Mouse (Mus musculus) limb, embryonic 15.5 days (tissue): ENCODE results near the gene Hoxb9. TPM values are rescaled to one million over a fixed set of nuclear protein-coding genes. Genes with fewer than 3 reads are reported as not detected.
A peak's percentile ranks its signal among the peaks of the same experiment; 100 is the strongest.

Experiments used
- ATAC-seq: fragments of 200-750 bp; cut with Nextera tagmentation; 2 replicates; pipeline ENCODE4 v1.8.0; 2017; ENCODE audit warnings: low read depth, moderate TSS enrichment; ENCODE audit not compliant: insufficient number of reproducible peaks, low FRiP score, low TSS enrichment
- H3K27ac ChIP-seq: fragments of 300-500 bp; sonication (generic); 2 replicates; pipeline ENCODE4 v1.5.1; 2015; ENCODE audit warnings: moderate library complexity, mild to moderate bottlenecking, inconsistent platforms
- H3K27me3 ChIP-seq: fragments of 300-500 bp; sonication (generic); 2 replicates; pipeline ENCODE4 v1.6.1; 2015; ENCODE audit warnings: inconsistent platforms
- H3K36me3 ChIP-seq: fragments of 300-500 bp; sonication (generic); 2 replicates; pipeline ENCODE4 v1.6.1; 2015; ENCODE audit warnings: inconsistent platforms
- H3K4me1 ChIP-seq: fragments of 300-500 bp; sonication (generic); 2 replicates; pipeline ENCODE4 v1.6.1; 2015; ENCODE audit warnings: inconsistent platforms
- H3K4me2 ChIP-seq: fragments of 300-500 bp; sonication (generic); 2 replicates; pipeline ENCODE4 v1.6.1; 2015; ENCODE audit warnings: mild to moderate bottlenecking, inconsistent platforms
- H3K4me3 ChIP-seq: fragments of 300-500 bp; sonication (generic); 2 replicates; pipeline ENCODE4 v1.5.1; 2015; ENCODE audit warnings: mild to moderate bottlenecking, inconsistent platforms
- H3K9ac ChIP-seq: fragments of 300-500 bp; sonication (generic); 2 replicates; pipeline ENCODE4 v1.6.1; 2015; ENCODE audit warnings: inconsistent platforms
- H3K9me3 ChIP-seq: fragments of 300-500 bp; sonication (generic); 2 replicates; pipeline ENCODE4 v1.6.1; 2016; ENCODE audit warnings: inconsistent platforms
- WGBS: fragments of 180-500 bp; shearing (Covaris S2); methylation state at CpG from one replicate; pipeline ENCODE4 v1.1.7; 2015; 5-methylcytosine and 5-hydroxymethylcytosine counted together
- microRNA counts: library from miRNA; unstranded; fragments of <30 nt; microRNA quantifications from one replicate; lab custom pipeline; 2016
- microRNA-seq: library from miRNA; unstranded; fragments of <30 nt; microRNA quantifications from one replicate; pipeline ENCODE4, GENCODE M21; 2016
- polyA plus RNA-seq: library from polyadenylated mRNA; unstranded; fragments of >200 nt; fragmentation: Nextera tagmentation; extraction: Ambion mirVana; gene quantifications from 2 replicates; pipeline ENCODE4 v1.2.1, GENCODE M21; 2015

Gene Hoxb9
- polyA plus RNA-seq, 1 experiment from 2014 or later = 1.4 TPM

- H3K4me2 ChIP-seq = no peak within 1 kb of the TSS
- no peak within 1 kb of the TSS for H3K27ac ChIP-seq
- no peak within 1 kb of the TSS for H3K4me3 ChIP-seq
- peaks cover 98% of the 10 kb centered on the region for H3K27me3 ChIP-seq
- H3K4me1 ChIP-seq = peaks cover 20% of the 10 kb centered on the region
- H3K9me3 ChIP-seq = no peaks in the 10 kb centered on the region
- no peaks in the 10 kb centered on the region for H3K36me3 ChIP-seq
- no peak for ATAC-seq
- H3K9ac ChIP-seq = no peak within 1 kb of the TSS
- WGBS = 25% methylated on average over 10 of the region's 10 CpGs
These were observed 51.9 kb downstream of the Hoxb9 start, which contains the start of gene Hoxb3 for GRCm38 (mm10) chr11:96323154-96323553. Gene Hoxb3 (plus strand): TSS chr11:96323326.

GRCm38 (mm10) chr11:96324125-96324524 lies 52.9 kb downstream of the Hoxb9 start:
- Histone ChIP-seq H3K4me2 (no peak overlapping the region), H3K4me3 (no peak overlapping the region), H3K27ac (no peak overlapping the region), H3K27me3 (peaks cover 98% of the 10 kb centered on the region), H3K36me3 (no peaks in the 10 kb centered on the region), H3K9me3 (no peaks in the 10 kb centered on the region), H3K4me1 (peaks cover 10% of the 10 kb centered on the region), H3K9ac (no peak overlapping the region)
- WGBS = 15% methylated on average over 5 of the region's 5 CpGs
- no peak for ATAC-seq

- Histone ChIP-seq H3K4me2 (no peak overlapping the region), H3K4me1 (peaks cover 6% of the 10 kb centered on the region), H3K4me3 (no peak overlapping the region), H3K36me3 (no peaks in the 10 kb centered on the region), H3K27ac (no peak overlapping the region), H3K9ac (no peak overlapping the region), H3K9me3 (no peaks in the 10 kb centered on the region), H3K27me3 (peaks cover 98% of the 10 kb centered on the region)
- ATAC-seq = no peak
- WGBS = 22% methylated on average over 8 of the region's 8 CpGs
These were observed 53.7 kb downstream of the Hoxb9 start for GRCm38 (mm10) chr11:96324965-96325364.

- peaks cover 98% of the 10 kb centered on the region for H3K27me3 ChIP-seq
- no peak for ATAC-seq
- no peaks in the 10 kb centered on the region for H3K36me3 ChIP-seq
- no peak overlapping the region; the same call in 1 of the 2 replicates for H3K4me2 ChIP-seq
- H3K9me3 ChIP-seq = no peaks in the 10 kb centered on the region
- WGBS = 10% methylated on average over 22 of the region's 22 CpGs
- no peak overlapping the region for H3K9ac ChIP-seq
- peak overlapping the region; percentile 13; the same call in 1 of the 2 replicates for H3K27ac ChIP-seq
- no peak overlapping the region for H3K4me3 ChIP-seq
- peaks cover 3% of the 10 kb centered on the region for H3K4me1 ChIP-seq
These were observed 54.5 kb downstream of the Hoxb9 start for GRCm38 (mm10) chr11:96325747-96326212.

MicroRNA genes within 50 kb of the gene (microRNA counts, 519-probe panel; counts per million panel counts)
- 2,780 counts per million, percentile 62 among the panel's probes with 10 or more counts for microRNA mmu-miR-10a (lab: Ali Mortazavi, UCI)
- 3,241 counts per million, percentile 77 among the panel's probes with 10 or more counts for microRNA mmu-miR-196a (lab: Ali Mortazavi, UCI)

Small RNA genes lying within 50 kb of the gene (microRNA-seq; reads per million reads assigned to microRNA genes)
- gene Mir10a = 3,612 reads per million, percentile 86 among the genes with 10 or more reads in this experiment
- 9.2 reads per million, percentile 24 among the genes with 10 or more reads in this experiment for gene Mir196a-1

Other genes starting within 250 kb of the Hoxb9 start
- not detected in 2 replicates for gene Gip, start 246.9 kb upstream of the Hoxb9 start, polyA plus RNA-seq
- gene Snf8, start 236.6 kb upstream of the Hoxb9 start, polyA plus RNA-seq = 89.0 and 99.0 TPM in 2 replicates
- 36.4 and 45.2 TPM in 2 replicates for gene Ube2z, start 206.1 kb upstream of the Hoxb9 start, polyA plus RNA-seq
- 498 and 615 TPM in 2 replicates for gene Atp5g1, start 195.8 kb upstream of the Hoxb9 start, polyA plus RNA-seq
- not detected in 2 replicates for gene Calcoco2, start 159.5 kb upstream of the Hoxb9 start, polyA plus RNA-seq
- not detected in 2 replicates for gene Ttll6, start 137.7 kb upstream of the Hoxb9 start, polyA plus RNA-seq
- 0.12 TPM in 1 of 2 replicates, not detected in the other for gene Hoxb13, start 77.1 kb upstream of the Hoxb9 start, polyA plus RNA-seq
- gene Hoxb8, start 10.4 kb downstream of the Hoxb9 start, polyA plus RNA-seq = 0.36 and 0.37 TPM in 2 replicates
- gene Hoxb7, start 15.2 kb downstream of the Hoxb9 start, polyA plus RNA-seq = 3.3 and 4.2 TPM in 2 replicates
- gene Hoxb6, start 21.0 kb downstream of the Hoxb9 start, polyA plus RNA-seq = 0.31 and 0.55 TPM in 2 replicates
- 0.60 and 0.73 TPM in 2 replicates for gene Hoxb5, start 31.9 kb downstream of the Hoxb9 start, polyA plus RNA-seq
- 0.29 and 0.41 TPM in 2 replicates for gene Hoxb4, start 46.8 kb downstream of the Hoxb9 start, polyA plus RNA-seq
- 0.23 and 0.27 TPM in 2 replicates for gene Hoxb3, start 51.9 kb downstream of the Hoxb9 start, polyA plus RNA-seq
- gene Hoxb2, start 79.1 kb downstream of the Hoxb9 start, polyA plus RNA-seq = 3.1 and 4.8 TPM in 2 replicates
- gene Hoxb1, start 94.3 kb downstream of the Hoxb9 start, polyA plus RNA-seq = 0.15 TPM in 1 of 2 replicates, not detected in the other
- gene Skap1, start 193.1 kb downstream of the Hoxb9 start, polyA plus RNA-seq = 1.8 and 2.7 TPM in 2 replicates